Mouse (Mus musculus) hindbrain, embryonic 11.5 days (tissue): ENCODE data around the gene Pcyt1b. TPM values are rescaled to one million over a fixed set of nuclear protein-coding genes. Genes with fewer than 3 reads are reported as not detected.

Source experiments
- ATAC-seq: fragments of 200-750 bp; cut with Nextera tagmentation; 2 replicates; pipeline ENCODE4 v1.8.0; 2017; ENCODE audit warnings: mild to moderate bottlenecking, moderate TSS enrichment, moderate library complexity; ENCODE audit not compliant: low FRiP score
- DNase-seq: peaks from one replicate; pipeline ENCODE4 v3.0.0-alpha.2; 2015; ENCODE audit warnings: low spot score
- H3K27ac ChIP-seq: fragments of 300-500 bp; sonication (generic); 2 replicates; pipeline ENCODE4 v1.5.1; 2014; ENCODE audit warnings: mild to moderate bottlenecking, low read depth, low read length
- H3K27me3 ChIP-seq: fragments of 300-500 bp; sonication (generic); 2 replicates; pipeline ENCODE4 v1.6.1; 2014; ENCODE audit warnings: mild to moderate bottlenecking, low read length, moderate library complexity, mixed read lengths; ENCODE audit not compliant: control insufficient read depth, insufficient read depth
- H3K36me3 ChIP-seq: fragments of 300-500 bp; sonication (generic); 2 replicates; pipeline ENCODE4 v1.6.1; 2014; ENCODE audit warnings: mild to moderate bottlenecking, low read length, moderate library complexity, mixed read lengths; ENCODE audit not compliant: control insufficient read depth, insufficient read depth
- H3K4me1 ChIP-seq: fragments of 300-500 bp; sonication (generic); replicated peaks from 2 replicates; pipeline ENCODE4 v1.6.1; 2014; ENCODE audit warnings: low read length, mixed read lengths; ENCODE audit not compliant: control insufficient read depth, insufficient read depth
- H3K4me2 ChIP-seq: fragments of 300-500 bp; sonication (generic); replicated peaks from 2 replicates; pipeline ENCODE4 v1.6.1; 2014; ENCODE audit warnings: mild to moderate bottlenecking, low read depth, low read length
- H3K4me3 ChIP-seq: fragments of 300-500 bp; sonication (generic); 2 replicates; pipeline ENCODE4 v1.5.1; 2014; ENCODE audit warnings: low read depth, low read length
- H3K9ac ChIP-seq: fragments of 300-500 bp; sonication (generic); 2 replicates; pipeline ENCODE4 v1.6.1; 2014; ENCODE audit warnings: low read depth, low read length
- H3K9me3 ChIP-seq: fragments of 300-500 bp; sonication (generic); 2 replicates; pipeline ENCODE4 v1.6.1; 2016; ENCODE audit warnings: low read length; ENCODE audit not compliant: control insufficient read depth
- WGBS: fragments of 180-500 bp; shearing (Covaris S2); extraction: QIAGEN DNeasy Blood & Tissue Kit; methylation state at CpG from one replicate; pipeline ENCODE4 v1.1.7; 2014; 5-methylcytosine and 5-hydroxymethylcytosine counted together
- polyA plus RNA-seq: library from polyadenylated mRNA; unstranded; fragments of >200 nt; fragmentation: Nextera tagmentation; extraction: Ambion mirVana; gene quantifications from 2 replicates; pipeline ENCODE4 v1.2.1, GENCODE M21; 2014

Gene Pcyt1b
- polyA plus RNA-seq, 1 experiment from 2014 or later = 11.2 TPM

GRCm38 (mm10) chrX:93663919-93664586, 9.4 kb downstream of the Pcyt1b start:
- no peak overlapping the region for H3K4me2 ChIP-seq
- H3K36me3 ChIP-seq = no peaks in the 10 kb centered on the region
- DNase-seq (no peak), ATAC-seq (no peak)
- no peaks in the 10 kb centered on the region for H3K4me1 ChIP-seq
- H3K27me3 ChIP-seq = no peaks in the 10 kb centered on the region
- no peak overlapping the region for H3K9ac ChIP-seq
- no peak overlapping the region for H3K4me3 ChIP-seq
- 85% methylated on average over 5 of the region's 5 CpGs for WGBS
- H3K27ac ChIP-seq = no peak overlapping the region
- H3K9me3 ChIP-seq = no peaks in the 10 kb centered on the region

- no peak for DNase-seq
- Histone ChIP-seq H3K27ac (no peak overlapping the region), H3K9me3 (no peaks in the 10 kb centered on the region), H3K4me1 (no peaks in the 10 kb centered on the region), H3K27me3 (no peaks in the 10 kb centered on the region), H3K4me2 (no peak overlapping the region), H3K36me3 (no peaks in the 10 kb centered on the region), H3K4me3 (no peak overlapping the region), H3K9ac (no peak overlapping the region)
- 66% methylated on average over 4 of the region's 4 CpGs for WGBS
- no peak for ATAC-seq
These were observed 10.1 kb downstream of the Pcyt1b start for GRCm38 (mm10) chrX:93664787-93665186.

GRCm38 (mm10) chrX:93674432-93674831, 19.8 kb downstream of the Pcyt1b start:
- peak; percentile 43 for ATAC-seq
- Histone ChIP-seq H3K9ac (no peak overlapping the region), H3K27ac (peak overlapping the region; percentile 56; the same call in 1 of the 2 replicates), H3K4me2 (peak overlapping the region; percentile 39; the same call in 1 of the 2 replicates), H3K4me3 (no peak overlapping the region), H3K36me3 (no peaks in the 10 kb centered on the region), H3K27me3 (no peaks in the 10 kb centered on the region), H3K9me3 (no peaks in the 10 kb centered on the region), H3K4me1 (no peaks in the 10 kb centered on the region)
- DNase-seq = no peak
- 38% methylated on average over 3 of the region's 3 CpGs for WGBS

DNA sequence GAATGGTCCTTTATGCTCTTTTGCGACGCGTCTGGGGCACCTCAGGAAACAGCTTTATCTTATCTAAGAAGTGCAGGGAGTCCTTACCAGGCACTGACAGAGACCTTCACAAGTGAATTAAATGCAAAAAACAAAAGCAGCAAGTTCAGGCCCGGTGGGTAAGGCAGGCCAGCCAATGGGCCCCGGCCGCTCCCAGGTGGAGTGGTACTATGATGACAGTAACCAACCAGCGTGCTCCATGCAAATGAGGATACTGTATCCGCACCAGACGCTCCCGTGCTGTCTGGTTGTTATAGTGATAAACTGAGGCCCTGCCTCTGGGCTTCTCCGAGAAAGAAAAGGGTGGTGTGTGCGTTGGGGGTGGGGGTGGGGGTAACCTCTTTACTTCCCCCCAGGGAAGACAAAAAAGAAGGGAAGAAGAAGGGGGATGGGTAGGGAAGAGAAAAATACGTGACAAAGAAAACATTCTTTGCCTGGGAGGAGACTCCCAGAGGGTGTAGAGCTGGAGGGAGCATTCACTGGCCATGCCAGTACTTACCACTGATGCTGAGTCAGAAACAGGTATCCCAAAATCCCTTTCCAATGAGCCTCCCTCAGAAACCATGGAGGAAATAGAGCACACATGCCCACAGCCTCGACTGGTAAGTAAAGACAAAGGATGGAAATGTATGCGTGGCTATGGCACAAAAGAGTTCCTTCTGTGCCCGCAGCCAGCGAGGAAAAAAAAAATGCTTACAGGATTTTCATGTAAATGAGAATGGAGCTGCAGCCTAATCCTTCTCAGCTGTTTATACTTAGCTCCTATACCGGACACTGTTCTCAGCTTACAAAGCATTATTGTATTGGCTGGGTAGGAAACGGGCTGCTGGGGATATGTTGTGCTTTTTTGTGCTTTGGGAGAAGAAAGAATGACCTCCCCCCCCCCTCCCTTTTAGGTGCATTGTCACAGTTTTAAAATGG, 20.5 kb downstream of the Pcyt1b start:
- ATAC-seq (peak; percentile 99), DNase-seq (peak; percentile 58)
- Histone ChIP-seq H3K27me3 (no peaks in the 10 kb centered on the region), H3K4me2 (peak overlapping the region; percentile 39), H3K4me1 (no peaks in the 10 kb centered on the region), H3K9me3 (no peaks in the 10 kb centered on the region), H3K4me3 (peak overlapping the region; percentile 35), H3K36me3 (no peaks in the 10 kb centered on the region), H3K9ac (peak overlapping the region; percentile 35), H3K27ac (peak overlapping the region; percentile 72)
- 16% methylated on average over 19 of the region's 19 CpGs for WGBS

DNA sequence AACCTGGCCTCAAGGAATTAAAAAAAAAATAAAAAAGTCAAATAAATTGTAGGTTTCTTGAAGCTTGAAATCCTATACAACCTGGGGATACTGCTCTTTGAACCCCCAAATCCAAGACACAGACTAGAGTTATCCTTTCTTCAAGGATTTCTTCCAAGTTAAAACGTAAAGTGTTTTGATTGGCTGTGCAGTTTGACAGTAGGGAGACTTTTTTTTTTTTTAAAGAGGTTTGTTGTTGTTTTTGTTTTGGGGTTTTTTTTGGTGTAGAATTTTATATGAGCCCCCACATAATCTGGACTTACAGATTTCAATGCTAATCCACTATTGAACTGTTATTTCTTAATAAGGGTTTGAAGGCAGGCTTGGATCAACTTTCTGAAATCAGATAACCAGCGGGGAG, 21.6 kb downstream of the Pcyt1b start:
- Histone ChIP-seq H3K4me3 (no peak overlapping the region; the same call in 1 of the 2 replicates), H3K9me3 (no peaks in the 10 kb centered on the region), H3K27me3 (no peaks in the 10 kb centered on the region), H3K36me3 (no peaks in the 10 kb centered on the region), H3K4me2 (peak overlapping the region; percentile 39; the same call in 1 of the 2 replicates), H3K27ac (no peak overlapping the region; the same call in 1 of the 2 replicates), H3K4me1 (no peaks in the 10 kb centered on the region), H3K9ac (no peak overlapping the region)
- 71% methylated on average over 2 of the region's 2 CpGs for WGBS
- ATAC-seq (no peak), DNase-seq (no peak)

GRCm38 (mm10) chrX:93689287-93689686, 34.6 kb downstream of the Pcyt1b start:
- 82% methylated on average over 6 of the region's 6 CpGs for WGBS
- Histone ChIP-seq H3K4me3 (no peak overlapping the region), H3K9ac (no peak overlapping the region), H3K36me3 (no peaks in the 10 kb centered on the region), H3K27me3 (no peaks in the 10 kb centered on the region), H3K9me3 (no peaks in the 10 kb centered on the region), H3K4me2 (no peak overlapping the region), H3K4me1 (no peaks in the 10 kb centered on the region), H3K27ac (no peak overlapping the region)
- no peak for DNase-seq
- ATAC-seq = no peak

- Histone ChIP-seq H3K4me1 (no peaks in the 10 kb centered on the region), H3K27me3 (no peaks in the 10 kb centered on the region), H3K27ac (no peak overlapping the region), H3K9me3 (no peaks in the 10 kb centered on the region), H3K9ac (no peak overlapping the region), H3K4me2 (no peak overlapping the region), H3K36me3 (no peaks in the 10 kb centered on the region), H3K4me3 (no peak overlapping the region)
- no peak for ATAC-seq
- 89% methylated on average over 8 of the region's 8 CpGs for WGBS
- no peak for DNase-seq
These were observed 36.0 kb downstream of the Pcyt1b start for GRCm38 (mm10) chrX:93690672-93691071.

DNA sequence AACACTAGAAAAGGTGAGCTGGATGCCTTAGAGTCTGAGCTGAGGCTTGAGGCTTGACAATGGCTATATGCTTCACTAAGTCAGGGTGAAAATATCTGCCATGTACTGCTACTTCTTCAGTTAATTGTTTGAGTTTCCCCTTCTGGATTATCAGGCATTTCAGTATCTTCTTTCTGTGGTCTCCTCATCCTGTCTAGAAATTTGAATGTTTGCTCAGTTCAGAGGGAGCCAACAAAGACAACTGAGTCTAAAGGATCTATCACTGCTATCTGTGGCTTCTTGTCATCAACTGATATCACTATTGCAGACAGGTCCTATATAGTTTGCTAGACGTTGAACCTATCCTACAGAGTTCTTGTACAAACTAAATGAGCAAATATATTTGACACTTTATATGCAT, 42.9 kb downstream of the Pcyt1b start:
- DNase-seq = no peak
- H3K27me3 ChIP-seq = no peaks in the 10 kb centered on the region
- no peaks in the 10 kb centered on the region for H3K4me1 ChIP-seq
- H3K27ac ChIP-seq = no peak overlapping the region
- H3K9ac ChIP-seq = no peak overlapping the region
- no peak overlapping the region for H3K4me3 ChIP-seq
- ATAC-seq = no peak
- H3K36me3 ChIP-seq = no peaks in the 10 kb centered on the region
- H3K4me2 ChIP-seq = no peak overlapping the region
- H3K9me3 ChIP-seq = no peaks in the 10 kb centered on the region
- 86% methylated on average over 1 of the region's 1 CpGs for WGBS
